Mouse (Mus musculus) MEL-GATA-1-ER (cell line): ENCODE results near the gene Gatd1.
"Not testable (repeated sequence)": the region's sequence is repeated elsewhere in the genome, so short reads cannot be mapped to it uniquely, and the experiment has no call there.

Experiments used
- DNase-seq: peaks from one replicate; pipeline ENCODE4 v3.0.0-alpha.2; 2012; ENCODE audit warnings: low read depth; ENCODE audit errors: extremely low read depth

The Gatd1 gene

DNA sequence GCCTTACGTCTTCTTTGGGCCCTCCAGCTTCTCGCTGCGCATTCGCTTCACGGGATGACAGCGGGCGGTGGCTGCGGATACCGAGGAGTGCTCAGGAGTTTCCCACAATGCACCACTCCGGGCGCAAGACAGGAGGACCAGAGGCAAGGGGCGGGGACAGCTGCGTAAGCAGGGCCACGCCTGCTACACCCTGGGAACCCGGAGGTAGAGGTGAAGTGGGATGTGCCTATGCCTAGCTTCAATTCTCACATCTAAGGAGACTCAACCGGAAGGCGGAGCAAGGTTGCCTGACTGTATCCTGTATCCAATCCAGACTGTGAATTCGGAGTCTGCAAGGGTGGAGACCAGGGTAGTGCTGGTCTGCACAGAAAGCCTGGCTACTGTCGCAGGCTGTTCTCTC lies 15.4 kb upstream of the Gatd1 start, which contains the start of gene Cend1:
TSS of gene Cend1 (minus strand) at position 182 of the 400 bp plus-strand sequence.
- no peak for DNase-seq

DNA sequence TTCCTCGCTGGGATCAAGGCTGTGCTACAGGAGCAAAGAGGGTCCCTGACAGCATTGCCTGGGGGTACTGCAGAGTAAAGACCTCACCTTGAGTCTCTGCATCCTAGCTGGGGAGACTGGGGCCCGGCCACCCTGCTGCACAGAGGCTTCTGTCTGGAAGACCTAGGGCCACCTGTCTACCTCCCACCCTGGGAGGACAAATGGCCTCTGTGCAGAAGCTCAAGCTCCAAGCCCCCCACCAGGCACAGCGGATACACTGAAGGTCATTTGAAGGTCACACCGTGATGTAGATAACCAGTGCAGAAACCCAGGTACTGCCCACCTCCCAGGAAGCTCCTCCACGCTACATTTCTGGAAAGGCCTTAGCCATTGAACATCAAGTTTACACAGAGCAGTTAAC lies 14.8 kb upstream of the Gatd1 start:
- no peak for DNase-seq

DNA sequence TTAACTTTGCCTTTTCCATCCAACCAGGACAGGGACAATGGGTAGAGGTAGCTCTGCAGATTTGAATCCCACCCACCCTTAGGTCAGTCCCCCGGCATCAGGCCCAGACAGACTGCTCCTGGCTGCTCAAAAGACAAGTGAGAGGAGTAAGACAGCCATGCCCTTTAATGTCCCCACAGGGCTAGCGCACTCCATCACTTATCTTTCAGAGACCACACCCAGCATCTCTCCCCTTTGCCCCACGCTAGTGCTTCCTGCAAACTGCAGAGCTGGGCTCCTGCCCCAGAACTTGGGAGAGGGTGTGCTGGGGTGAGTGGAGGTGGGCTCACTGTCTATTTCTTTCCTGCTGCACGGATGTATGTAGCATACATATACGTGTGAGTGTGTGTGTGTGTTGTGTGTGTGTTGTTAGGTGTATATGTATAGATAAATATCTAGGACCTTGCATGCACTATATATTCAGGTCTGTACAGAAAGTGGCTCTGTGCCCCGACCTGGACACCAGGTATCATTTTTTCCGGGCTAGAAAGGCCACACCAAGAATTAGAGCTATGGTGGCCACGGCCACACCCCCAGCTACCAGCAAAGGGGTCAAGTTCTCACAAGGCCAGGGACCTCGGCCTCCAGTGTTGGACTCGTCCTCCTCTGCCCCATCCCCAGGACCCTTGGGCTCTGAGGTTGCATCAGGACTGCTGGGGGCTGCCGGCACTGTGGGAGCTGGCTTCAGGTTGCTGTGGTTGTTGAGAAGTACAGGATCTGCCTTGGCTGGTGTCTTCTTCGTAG lies 13.2 kb upstream of the Gatd1 start:
- DNase-seq: no peak

DNA sequence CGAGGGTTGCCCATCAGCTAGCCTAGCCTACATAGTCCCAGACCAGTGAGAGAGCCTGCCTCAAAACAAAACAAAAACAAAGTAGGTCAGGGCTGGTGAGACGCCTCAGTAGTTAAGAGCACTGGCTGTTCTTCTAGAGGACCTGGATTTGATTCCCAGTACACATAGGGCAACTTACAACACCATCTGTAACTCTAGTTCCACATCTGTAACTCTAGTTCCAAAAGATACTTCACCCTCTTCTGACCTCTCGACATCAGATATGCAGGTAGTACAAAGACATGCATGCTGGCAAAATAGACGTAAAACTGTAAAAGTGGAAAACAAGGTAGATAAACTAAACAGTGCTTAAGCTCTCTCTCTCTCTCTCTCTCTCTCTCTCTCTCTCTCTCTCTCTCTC lies 9.9 kb upstream of the Gatd1 start:
- DNase-seq: no peak

DNA sequence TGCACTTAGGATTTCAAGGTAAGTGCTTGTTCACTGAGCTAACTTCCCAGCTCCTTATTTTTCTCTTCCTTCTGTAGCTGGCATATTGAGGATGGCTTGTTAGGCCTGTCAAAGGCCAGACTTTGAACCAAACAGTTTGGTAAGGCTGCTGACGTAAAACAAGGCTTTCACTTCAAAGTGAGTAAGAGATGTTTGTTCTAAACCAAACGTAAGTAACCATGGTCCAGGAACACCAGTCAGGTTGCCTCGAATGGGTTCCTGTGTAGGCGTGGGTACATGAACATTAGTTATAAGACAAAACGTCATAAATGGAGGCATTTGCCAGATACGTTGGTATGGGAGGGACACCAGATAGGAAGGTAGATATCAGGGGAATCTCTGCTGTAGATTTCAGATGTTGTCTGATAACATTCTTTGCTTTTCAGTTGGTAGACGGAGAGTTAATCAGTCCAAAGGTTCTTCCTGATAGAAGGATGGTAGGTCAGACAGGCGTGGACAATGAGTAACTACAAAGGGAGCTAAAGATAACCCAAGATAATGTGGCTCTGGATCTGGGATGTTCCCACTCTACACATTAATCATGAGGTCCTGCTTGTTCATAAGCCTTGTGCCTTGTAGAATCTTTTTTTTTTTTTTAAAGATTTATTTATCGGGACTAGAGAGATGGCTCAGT lies 6.2 kb upstream of the Gatd1 start:
- DNase-seq: no peak

DNA sequence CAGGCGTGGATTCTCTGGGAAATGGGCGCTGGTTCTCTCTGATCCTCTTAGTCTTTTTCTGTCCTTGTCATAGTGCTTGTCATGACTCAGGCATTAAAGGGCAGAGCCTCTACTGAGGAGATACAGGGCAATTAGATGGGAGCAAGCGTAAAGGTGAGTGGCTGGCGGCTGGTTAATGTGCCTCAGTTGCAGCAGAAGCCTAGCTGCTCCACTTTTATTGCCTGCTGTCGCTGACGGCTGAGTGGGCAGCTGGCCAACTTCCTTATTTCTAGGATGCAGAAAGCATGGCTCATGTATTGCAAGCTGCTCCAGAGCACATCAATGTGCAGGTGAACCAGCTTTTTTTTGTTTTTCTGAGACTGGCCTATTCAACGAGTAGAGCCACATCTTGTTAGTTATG lies 5.0 kb upstream of the Gatd1 start:
- DNase-seq: peak; percentile 66

- DNase-seq: no peak
Observed at GRCm38 (mm10) chr7:141417731-141418681, 4.1 kb upstream of the Gatd1 start.

DNA sequence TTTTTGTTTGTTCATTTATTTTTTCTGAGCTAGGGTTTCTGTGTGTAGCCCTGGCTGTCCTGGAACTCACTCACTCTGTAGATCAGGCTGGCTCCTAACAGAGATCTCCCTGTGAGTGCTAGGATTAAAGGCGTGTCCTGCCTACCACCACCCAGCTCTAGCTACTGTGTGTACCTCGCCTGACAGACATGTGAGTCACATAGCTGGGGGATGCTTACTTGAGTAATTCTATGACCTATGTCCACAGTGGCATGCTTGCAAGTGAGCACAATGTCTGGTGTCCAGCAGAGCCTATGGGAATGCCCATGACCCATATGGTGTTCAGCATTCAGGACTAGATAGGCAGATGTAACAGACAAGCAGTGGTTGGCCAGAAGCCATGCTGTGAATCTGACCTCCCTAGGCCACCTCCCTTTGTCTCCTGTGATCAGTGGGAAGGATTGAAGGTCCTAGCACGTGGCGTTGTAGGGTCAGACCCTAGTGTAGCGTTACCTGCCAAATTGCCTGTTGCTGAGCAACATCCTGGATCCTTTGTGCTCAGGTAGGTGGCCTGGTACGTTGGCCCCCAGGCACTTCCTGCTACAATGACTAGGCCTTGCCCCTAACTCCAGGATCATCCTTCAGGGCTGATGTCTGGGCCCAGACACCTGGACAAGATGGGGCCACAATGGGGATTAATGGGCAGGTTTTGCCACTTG lies 2.4 kb upstream of the Gatd1 start:
- DNase-seq: no peak

GRCm38 (mm10) chr7:141413331-141413730 lies 605 bp downstream of the Gatd1 start:
- no peak for DNase-seq

GRCm38 (mm10) chr7:141411667-141412066 lies 2.3 kb downstream of the Gatd1 start:
- no peak for DNase-seq

DNA sequence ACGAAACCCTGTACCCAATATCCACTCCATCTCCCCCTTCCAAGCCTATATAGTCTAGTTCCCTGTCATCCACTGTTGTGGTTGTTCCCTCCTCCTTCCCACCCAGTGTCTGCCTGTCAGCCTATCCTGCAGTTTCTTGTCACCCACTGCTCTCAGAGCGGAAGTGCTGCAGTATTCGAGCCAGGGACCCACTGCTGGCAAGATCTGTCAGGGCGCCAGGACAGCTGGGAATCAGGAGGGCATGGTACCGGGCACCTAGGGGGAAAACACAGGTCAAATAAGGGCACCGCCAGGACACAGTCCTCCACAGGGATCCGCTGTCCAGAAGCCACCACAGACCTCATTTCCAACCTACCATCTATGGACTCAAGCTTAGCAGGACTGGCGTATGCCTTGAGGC lies 3.3 kb downstream of the Gatd1 start:
- DNase-seq: no peak

DNA sequence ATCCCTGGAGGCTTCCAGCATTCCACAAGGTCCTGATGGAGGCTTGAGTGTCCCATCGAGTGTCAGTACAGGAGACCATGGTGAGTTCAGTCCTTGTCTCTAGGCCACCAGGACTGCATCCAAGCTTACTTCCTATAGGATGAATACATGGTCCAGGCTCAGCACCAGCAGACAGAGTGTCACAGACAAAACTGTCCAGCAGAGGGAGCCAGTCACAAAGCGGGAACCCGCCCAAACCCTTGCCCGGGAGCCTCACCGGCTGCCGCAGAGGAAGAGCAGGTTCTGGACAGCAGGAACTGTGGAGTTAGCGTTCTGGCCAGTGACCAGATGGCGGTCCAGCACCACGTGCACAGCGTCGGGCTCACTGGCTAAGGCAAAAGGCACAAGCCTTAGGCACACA lies 5.1 kb downstream of the Gatd1 start:
- no peak for DNase-seq

GRCm38 (mm10) chr7:141407670-141408069 lies 6.3 kb downstream of the Gatd1 start:
- DNase-seq: not testable (repeated sequence)

DNA sequence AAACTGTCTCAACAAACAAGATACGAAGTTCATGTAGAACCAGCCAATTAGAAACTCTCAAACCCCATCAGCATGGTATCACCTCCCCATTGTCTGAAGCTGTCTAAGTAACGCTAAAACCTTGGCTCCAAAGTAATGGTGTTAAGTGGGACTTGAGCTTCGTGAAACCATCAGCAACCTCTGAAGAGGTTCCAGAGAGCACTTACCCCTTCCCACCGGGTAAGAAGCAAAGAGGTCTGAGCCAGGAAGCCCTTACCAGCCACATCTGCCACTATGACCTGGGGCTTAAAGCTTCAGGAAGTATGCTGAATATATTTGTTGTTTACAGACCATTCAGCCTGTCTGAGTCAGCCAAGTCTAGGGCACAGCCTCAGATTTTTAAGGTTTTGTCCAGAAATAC lies 8.5 kb downstream of the Gatd1 start:
- no peak for DNase-seq

GRCm38 (mm10) chr7:141403305-141403704 lies 10.6 kb downstream of the Gatd1 start:
- no peak for DNase-seq

- no peak for DNase-seq
Observed at GRCm38 (mm10) chr7:141395348-141395747, 18.6 kb downstream of the Gatd1 start.

DNA sequence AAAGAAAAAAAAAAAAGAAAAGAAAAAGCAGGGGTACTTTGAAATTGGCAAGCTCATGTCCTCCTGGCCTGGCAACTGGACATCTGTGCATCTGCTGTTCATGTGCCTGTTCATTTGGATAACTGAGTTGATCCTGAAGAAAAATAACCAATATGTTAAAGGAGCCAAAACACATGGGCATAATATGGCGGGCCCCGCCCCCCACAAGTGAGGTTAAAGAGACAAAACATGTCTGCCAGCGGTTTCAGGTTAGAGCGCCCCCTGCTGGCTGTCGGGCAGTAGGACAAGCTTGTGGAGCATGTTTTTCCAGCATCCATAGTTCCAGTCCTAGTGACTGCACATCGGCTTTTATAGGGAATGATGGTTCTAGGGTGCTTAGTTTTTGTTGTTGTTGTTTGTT lies 19.2 kb downstream of the Gatd1 start:
- no peak for DNase-seq

- peak; percentile 82 for DNase-seq
Observed at GRCm38 (mm10) chr7:141394158-141394557, 19.8 kb downstream of the Gatd1 start.

- DNase-seq: peak; percentile 90
Observed at GRCm38 (mm10) chr7:141392552-141393222, 21.2 kb downstream of the Gatd1 start.
